Mouse (Mus musculus) ES-Bruce4 (cell line): ENCODE measurements around the gene Ankar.

Experiments
- CTCF ChIP-seq: IDR thresholded peaks from one replicate; pipeline ENCODE4 v1.8.1; 2011; ENCODE audit warnings: low read depth, low read length
- EP300 ChIP-seq: IDR thresholded peaks from 2 replicates; pipeline ENCODE4 v1.6.1; 2011; ENCODE audit warnings: low read depth, low read length; ENCODE audit not compliant: insufficient read depth
- POLR2A ChIP-seq: IDR thresholded peaks from one replicate; pipeline ENCODE4 v1.8.1; 2011; ENCODE audit warnings: low read length; ENCODE audit not compliant: insufficient read depth

GRCm38 (mm10) chr1:72600778-72601177, 99.6 kb downstream of the Ankar start:
- TF ChIP-seq CTCF: no peak
- no peak for TF ChIP-seq EP300
- no peak for TF ChIP-seq POLR2A
